Mouse (Mus musculus): ENCODE data around the gene Ikbke.

DNA sequence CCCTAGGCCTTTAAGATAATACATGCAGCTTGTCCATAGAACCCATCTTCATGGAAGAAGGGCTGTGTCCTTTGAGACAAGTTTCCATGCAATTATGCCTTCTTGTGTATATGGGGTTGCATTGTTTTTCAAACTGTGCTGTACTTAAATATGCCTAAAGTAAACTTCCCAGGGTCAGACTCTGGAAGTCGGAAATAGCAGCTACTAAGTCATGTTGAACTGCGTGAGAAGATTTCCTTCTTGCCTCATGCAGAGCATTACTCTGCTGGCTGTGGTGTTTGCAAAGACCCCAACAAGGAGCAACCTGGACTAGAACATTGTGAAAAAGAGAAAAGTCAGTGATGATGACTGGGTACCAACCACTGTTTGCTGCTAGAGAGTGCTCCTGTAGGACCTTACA, 56.1 kb downstream of the Ikbke start:
- TF ChIP-seq CTCF (IDR thresholded peaks at IDR 0.05; ENCODE audit: low read depth, low read length) (no peak), POLR2AphosphoS5 (IDR thresholded peaks at IDR 0.05; ENCODE audit: insufficient replicate concordance, low read depth, low read length) (no peak), GATA1 (IDR thresholded peaks at IDR 0.05; ENCODE audit: borderline replicate concordance, low read length) (no peak), TAL1 (conservative IDR thresholded peaks at IDR 0.05; ENCODE audit: low read depth, low read length) (no peak), GATA2 (IDR thresholded peaks at IDR 0.05; ENCODE audit: borderline replicate concordance, low read depth, low read length) (no peak)
